Mouse (Mus musculus) frontal cortex, postnatal 10 days (tissue): ENCODE measurements around the gene Rxfp2.

ENCODE experiments used
- DNase-seq, 2 experiments: peaks; one replicate each; pipeline ENCODE4 v3.0.0; 2022; ENCODE audit warnings: low spot score in 2 of 2, mixed read lengths in 1 of 2

Rxfp2 gene

GRCm38 (mm10) chr5:150036918-150037317, 18.4 kb downstream of the Rxfp2 start:
- no peak for DNase-seq

- DNase-seq = no peak
These were observed 26.1 kb downstream of the Rxfp2 start for GRCm38 (mm10) chr5:150044533-150044932.

GRCm38 (mm10) chr5:150046438-150046837, 28.0 kb downstream of the Rxfp2 start:
- no peak for DNase-seq

- no peak for DNase-seq
These were observed 31.5 kb downstream of the Rxfp2 start for GRCm38 (mm10) chr5:150049946-150050345.

- DNase-seq = peak in 1 of 2 experiments; percentile 24
These were observed 33.4 kb downstream of the Rxfp2 start for GRCm38 (mm10) chr5:150051828-150052227.

- no peak for DNase-seq
These were observed 34.8 kb downstream of the Rxfp2 start for GRCm38 (mm10) chr5:150053294-150053693.

- DNase-seq = no peak
These were observed 35.5 kb downstream of the Rxfp2 start for GRCm38 (mm10) chr5:150053956-150054355.

- no peak for DNase-seq
These were observed 36.8 kb downstream of the Rxfp2 start for GRCm38 (mm10) chr5:150055322-150055721.

- no peak for DNase-seq
These were observed 37.6 kb downstream of the Rxfp2 start for GRCm38 (mm10) chr5:150056056-150056455.

- no peak for DNase-seq
These were observed 40.4 kb downstream of the Rxfp2 start for GRCm38 (mm10) chr5:150058845-150059244.

- DNase-seq = no peak
These were observed 41.0 kb downstream of the Rxfp2 start for GRCm38 (mm10) chr5:150059466-150059865.

- DNase-seq = no peak
These were observed 42.6 kb downstream of the Rxfp2 start for GRCm38 (mm10) chr5:150061086-150061485.

- no peak for DNase-seq
These were observed 45.8 kb downstream of the Rxfp2 start for GRCm38 (mm10) chr5:150064286-150064685.

GRCm38 (mm10) chr5:150070086-150070485, 51.6 kb downstream of the Rxfp2 start:
- peak in 1 of 2 experiments; percentile 43 for DNase-seq

GRCm38 (mm10) chr5:150071738-150072137, 53.3 kb downstream of the Rxfp2 start:
- DNase-seq = no peak

GRCm38 (mm10) chr5:150079866-150080797, 61.7 kb downstream of the Rxfp2 start:
- no peak for DNase-seq

- DNase-seq = no peak
These were observed 64.2 kb downstream of the Rxfp2 start for GRCm38 (mm10) chr5:150082696-150083095.

- DNase-seq = no peak
These were observed 64.7 kb downstream of the Rxfp2 start for GRCm38 (mm10) chr5:150083190-150083589.

- DNase-seq = peak in 1 of 2 experiments; percentile 62
These were observed 79.1 kb downstream of the Rxfp2 start for GRCm38 (mm10) chr5:150097620-150098019.

GRCm38 (mm10) chr5:150098754-150099153, 80.3 kb downstream of the Rxfp2 start:
- no peak for DNase-seq

GRCm38 (mm10) chr5:150101789-150102188, 83.3 kb downstream of the Rxfp2 start:
- DNase-seq = no peak

GRCm38 (mm10) chr5:150106358-150106757, 87.9 kb downstream of the Rxfp2 start:
- no peak for DNase-seq

- DNase-seq = no peak
These were observed 92.8 kb downstream of the Rxfp2 start for GRCm38 (mm10) chr5:150111236-150111635.
